Mouse (Mus musculus): ENCODE measurements at regions not wholly inside any gene's neighbourhood (a gene's known extent, or its start where the extent isn't known, plus 50 kb on each side); places are given as distances from the start of the nearest gene placed in this dataset.

DNA sequence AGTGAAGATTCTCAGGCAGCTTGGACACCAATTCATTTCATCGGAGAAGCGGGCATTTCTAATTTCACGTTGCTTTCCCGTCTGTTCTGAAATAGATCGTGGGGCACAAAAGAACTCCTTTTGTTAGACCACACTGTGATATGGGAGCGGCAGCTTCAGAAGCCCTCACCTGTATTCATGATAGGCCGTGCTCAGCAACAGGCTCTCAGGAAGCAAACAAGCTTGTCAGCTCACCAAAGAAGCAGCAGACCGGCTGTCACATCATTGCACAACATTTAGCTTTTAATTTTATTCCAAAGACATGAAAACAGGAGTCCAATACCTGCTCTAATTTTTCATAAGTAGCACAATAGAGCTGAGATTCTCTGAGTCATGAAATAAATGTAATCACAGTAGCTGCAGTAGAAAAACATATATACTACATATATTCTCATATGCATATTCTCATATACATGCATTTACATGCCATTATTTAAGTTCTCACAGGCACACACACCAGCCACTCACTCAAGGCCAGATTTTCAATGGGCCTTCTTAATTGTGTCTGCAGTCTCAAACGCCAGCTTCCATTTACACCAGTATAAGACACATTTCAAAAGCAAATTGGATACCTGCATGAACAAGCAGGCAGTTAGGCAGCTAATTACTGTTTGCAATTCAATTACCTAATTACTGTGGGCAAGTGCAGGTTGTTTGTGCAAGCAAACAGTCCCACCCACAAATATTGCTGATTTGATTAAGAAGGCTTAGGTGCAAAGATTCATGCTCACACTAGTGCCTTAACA lies 698.9 kb downstream of the Diaph3 start:
- no peak for TF ChIP-seq CTCF (IDR thresholded peaks at IDR 0.05; ENCODE audit: low read depth)
- no peak for TF ChIP-seq EP300 (IDR thresholded peaks at IDR 0.05; ENCODE audit: low read depth)
